Mouse (Mus musculus) layer of hippocampus, postnatal 14 days (tissue): ENCODE measurements around the gene 1700029F12Rik. TPM values are rescaled to one million over a fixed set of nuclear protein-coding genes. Genes with fewer than 3 reads are reported as not detected.

ENCODE experiments used
- DNase-seq, 2 experiments: peaks; one replicate each; pipeline ENCODE4 v3.0.0; 2021 to 2022; ENCODE audit warnings: low spot score in 2 of 2, mixed read lengths in 1 of 2
- total RNA-seq, 2 experiments: library from RNA; stranded (reverse); gene quantifications; 2 replicates each; pipeline ENCODE4 v1.2.3; 2021

The 1700029F12Rik gene
- total RNA-seq, 2 experiments from 2014 or later = not detected

GRCm38 (mm10) chr13:96973318-96973717 lies 60.8 kb downstream of the 1700029F12Rik start:
- no peak for DNase-seq

Other genes with a start within 250 kb of the 1700029F12Rik start
- 1 to 10 TPM in 1 of 2 experiments, under 1 TPM in 1; 0.90 to 1.4 TPM for gene Gcnt4, start 109.7 kb downstream of the 1700029F12Rik start, total RNA-seq
- gene Fam169a, start 32.9 kb upstream of the 1700029F12Rik start, total RNA-seq = 10 to 100 TPM; 35.6 to 37.5 TPM
- gene Gm6169, start 64.9 kb upstream of the 1700029F12Rik start, total RNA-seq = 1 to 10 TPM in 1 of 2 experiments, not detected in 1; 5.0 TPM
- gene Gfm2, start 103.6 kb upstream of the 1700029F12Rik start, total RNA-seq = 10 to 100 TPM; 28.3 to 29.1 TPM
- gene Nsa2, start 103.6 kb upstream of the 1700029F12Rik start, total RNA-seq = 10 to 100 TPM; 60.5 to 67.7 TPM
- gene Hexb, start 164.0 kb upstream of the 1700029F12Rik start, total RNA-seq = 100 to 1,000 TPM; 111 to 112 TPM
- 100 to 1,000 TPM; 582 to 626 TPM for gene Enc1, start 206.7 kb upstream of the 1700029F12Rik start, total RNA-seq